Mouse (Mus musculus) left cerebral cortex, adult 2 months (tissue): ENCODE data around the gene Slbp. TPM values are rescaled to one million over a fixed set of nuclear protein-coding genes. Genes with fewer than 3 reads are reported as not detected.

Experiments
- DNase-seq, 2 experiments: peaks; one replicate each; pipeline ENCODE4 v3.0.0; 2021 to 2022; ENCODE audit warnings: low spot score in 2 of 2, mixed read lengths in 1 of 2; ENCODE audit errors: extremely low spot score in 1 of 2
- H3K27ac ChIP-seq: fragments of 200-600 bp; 2 replicates; pipeline ENCODE4 v1.8.1; 2022
- H3K4me3 ChIP-seq: fragments of 200-600 bp; 2 replicates; pipeline ENCODE4 v1.8.1; 2022
- CTCF ChIP-seq: fragments of 200-600 bp; IDR thresholded peaks from 2 replicates; pipeline ENCODE4 v1.8.1; 2022; ENCODE audit warnings: antibody characterized with exemption, mild to moderate bottlenecking, moderate library complexity
- intact Hi-C: fragments of 180-260 bp; cut with DNase I; formaldehyde crosslinking; loops from one replicate; pipeline ENCODE4 v1.15.1; 2025
- total RNA-seq, 2 experiments: library from RNA; stranded (reverse); gene quantifications; 2 replicates each; pipeline ENCODE4 v1.2.3; 2021

The Slbp gene
- total RNA-seq, 2 experiments from 2014 or later: 24.4 to 25.7 TPM

DNA sequence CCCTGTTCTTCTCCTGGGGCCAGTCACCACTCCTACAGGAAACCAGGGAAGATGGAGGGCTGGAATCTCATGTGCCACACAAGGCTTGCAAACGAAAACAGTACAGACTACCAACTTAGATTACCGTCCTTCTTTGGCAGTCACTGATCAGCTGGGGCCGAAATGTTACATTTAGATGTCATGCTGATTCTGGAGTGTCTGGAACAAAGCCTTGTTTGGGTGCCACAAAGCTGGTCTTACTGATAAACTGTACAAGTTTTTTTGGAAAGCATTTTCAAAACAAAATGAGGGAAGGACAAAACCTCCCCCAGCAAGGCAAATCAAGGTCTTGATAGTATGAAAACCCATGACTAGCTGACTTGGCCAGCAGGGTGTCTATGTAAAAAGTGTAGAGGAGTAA lies 28.6 kb downstream of the Slbp start:
- H3K4me3 ChIP-seq: no peak overlapping the region
- H3K27ac ChIP-seq: no peak overlapping the region
- no peak for DNase-seq
- intact Hi-C loops: no loop called here
- TF ChIP-seq CTCF: no peak

GRCm38 (mm10) chr5:33622671-33623070 lies 29.7 kb downstream of the Slbp start:
- DNase-seq: no peak
- H3K4me3 ChIP-seq: no peak overlapping the region
- no peak for TF ChIP-seq CTCF
- no peak overlapping the region for H3K27ac ChIP-seq
- intact Hi-C loops: no loop called here

DNA sequence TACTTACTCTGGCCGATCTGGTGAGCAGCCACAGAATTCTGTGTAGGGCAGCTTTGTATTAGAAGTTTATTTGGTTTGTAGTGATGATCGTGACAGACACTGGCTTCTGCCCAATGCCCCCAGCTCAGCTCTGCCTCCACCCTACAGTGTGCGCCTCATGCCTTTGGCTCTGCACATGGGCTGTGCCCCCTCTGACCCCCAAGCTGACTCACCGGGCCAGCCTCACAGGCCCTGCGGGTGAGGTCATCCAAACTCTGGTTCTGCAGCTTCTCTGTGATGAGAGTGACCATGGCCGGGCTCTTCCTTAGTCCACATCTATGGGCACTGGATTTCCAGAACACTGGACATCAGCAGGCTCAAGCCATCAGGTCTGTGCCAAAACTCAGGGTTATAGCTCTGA lies 38.0 kb downstream of the Slbp start:
- intact Hi-C loops: no loop called here
- no peak overlapping the region for H3K27ac ChIP-seq
- TF ChIP-seq CTCF: no peak

DNA sequence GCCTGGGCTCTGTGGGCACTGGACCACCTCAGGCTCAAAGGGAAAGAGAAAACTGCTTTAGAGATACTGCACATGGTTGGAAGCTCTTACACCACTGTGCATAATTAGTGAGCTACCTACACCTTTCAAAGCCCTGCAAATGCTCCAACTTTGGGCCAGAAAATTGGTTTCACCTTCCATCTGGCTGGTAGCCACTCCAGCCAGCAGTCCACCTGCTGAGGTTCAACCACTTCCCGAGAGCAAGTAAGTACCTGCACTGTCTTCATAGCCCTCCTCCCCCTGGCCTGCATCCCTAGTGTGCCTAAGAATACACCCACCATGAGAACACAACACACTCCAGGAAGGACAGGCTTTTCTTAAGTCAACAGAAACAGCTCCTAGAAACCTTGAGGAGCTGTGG lies 40.6 kb downstream of the Slbp start:
- intact Hi-C loops: no loop called here
- no peak for TF ChIP-seq CTCF
- Histone ChIP-seq H3K4me3 (no peak overlapping the region), H3K27ac (no peak overlapping the region)
- DNase-seq: no peak

More for the DNA sequence above, 38.0 kb downstream of the Slbp start:
- H3K4me3 ChIP-seq: no peak overlapping the region
- DNase-seq: no peak

DNA sequence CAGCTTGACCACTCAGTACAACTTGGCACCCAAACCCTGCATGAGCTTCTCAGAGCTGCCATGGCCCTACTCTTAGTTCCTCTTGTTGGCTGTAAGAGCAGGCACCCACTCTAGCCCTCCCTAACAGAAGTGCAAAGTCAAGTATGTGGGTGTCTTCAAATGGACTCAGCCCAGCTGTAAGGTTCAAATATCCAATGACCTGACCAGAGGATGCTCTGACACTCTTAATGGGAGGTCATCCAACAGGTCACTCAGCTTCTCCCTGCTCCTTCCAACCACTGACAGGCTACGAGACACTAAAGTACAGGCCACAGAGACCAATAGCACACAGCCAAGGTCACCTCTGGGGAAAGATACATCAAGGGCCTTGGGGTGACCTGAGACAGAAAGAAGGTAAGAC lies 43.1 kb downstream of the Slbp start:
- no peak overlapping the region for H3K27ac ChIP-seq
- intact Hi-C loops: no loop called here
- no peak overlapping the region for H3K4me3 ChIP-seq
- no peak for DNase-seq
- no peak for TF ChIP-seq CTCF

GRCm38 (mm10) chr5:33607434-33607833 lies 44.9 kb downstream of the Slbp start:
- intact Hi-C loops: no loop called here

GRCm38 (mm10) chr5:33606631-33607030 lies 45.7 kb downstream of the Slbp start:
- Histone ChIP-seq H3K27ac (no peak overlapping the region), H3K4me3 (no peak overlapping the region)
- no peak for DNase-seq
- intact Hi-C loops: no loop called here
- TF ChIP-seq CTCF: no peak

More at GRCm38 (mm10) chr5:33607434-33607833, 44.9 kb downstream of the Slbp start:
- no peak for DNase-seq
- Histone ChIP-seq H3K27ac (no peak overlapping the region), H3K4me3 (no peak overlapping the region)
- no peak for TF ChIP-seq CTCF

GRCm38 (mm10) chr5:33605314-33605713 lies 47.1 kb downstream of the Slbp start:
- intact Hi-C loops: no loop called here
- no peak for DNase-seq
- H3K4me3 ChIP-seq: no peak overlapping the region
- no peak overlapping the region for H3K27ac ChIP-seq
- no peak for TF ChIP-seq CTCF

DNA sequence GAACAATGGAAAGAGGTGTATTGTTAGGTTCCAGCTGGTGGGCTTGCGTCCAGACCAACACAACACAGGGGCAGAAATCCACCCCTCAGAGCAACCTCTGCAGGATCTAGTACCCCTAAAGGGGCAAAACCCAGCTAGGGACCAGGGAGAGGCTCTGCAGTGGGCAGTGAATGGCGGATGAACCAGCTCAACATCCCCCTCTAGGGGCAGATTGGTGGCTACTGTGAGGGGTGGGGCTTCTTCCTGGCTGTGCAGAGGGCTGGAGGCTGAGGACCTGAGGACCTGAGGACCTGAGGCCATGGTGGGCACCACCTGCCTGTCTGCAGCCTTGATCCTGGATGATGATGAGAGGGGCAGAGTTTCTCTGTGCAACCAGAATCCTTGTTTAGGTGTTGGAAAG lies 58.8 kb downstream of the Slbp start:
- DNase-seq: no peak
- Histone ChIP-seq H3K4me3 (no peak overlapping the region), H3K27ac (no peak overlapping the region)
- intact Hi-C loops: no loop called here
- peak; percentile 9 for TF ChIP-seq CTCF

GRCm38 (mm10) chr5:33589221-33589888 lies 63.0 kb downstream of the Slbp start:
- peak; percentile 99 for TF ChIP-seq CTCF
- intact Hi-C loops: loop anchor here (1.0 to 10.0 kb wide), 4 partner anchors 47 to 275 kb away; no protein-coding TSS in a partner anchor
- Histone ChIP-seq H3K4me3 (no peak overlapping the region), H3K27ac (no peak overlapping the region)
- peak; percentile 63 to 78 for DNase-seq

DNA sequence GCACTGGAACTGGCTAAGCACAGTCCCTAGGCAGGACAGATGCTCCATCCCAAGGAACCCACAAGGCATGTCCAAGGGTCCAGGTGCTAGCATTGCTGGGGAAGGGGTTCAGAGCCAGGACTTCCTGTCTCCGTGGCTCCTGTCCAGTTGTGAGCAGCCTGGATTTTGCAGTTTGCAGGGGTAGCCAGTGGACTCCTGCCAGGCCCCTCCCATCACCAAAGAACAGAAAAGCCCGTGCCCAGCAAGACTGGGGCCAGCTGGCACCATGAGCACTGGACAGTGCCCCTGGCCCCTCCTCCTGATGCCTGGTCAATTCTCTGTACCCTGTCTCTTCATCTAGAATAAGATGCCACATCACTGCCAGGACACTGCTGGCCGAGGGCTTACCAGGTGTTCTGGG lies 64.3 kb downstream of the Slbp start:
- intact Hi-C loops: loop anchor here (2.0 to 10.0 kb wide), 3 partner anchors 45 to 273 kb away; no protein-coding TSS in a partner anchor
- no peak for TF ChIP-seq CTCF
- H3K4me3 ChIP-seq: no peak overlapping the region
- DNase-seq: no peak
- no peak overlapping the region for H3K27ac ChIP-seq

GRCm38 (mm10) chr5:33587498-33588058 lies 64.8 kb downstream of the Slbp start:
- no peak for DNase-seq
- Histone ChIP-seq H3K27ac (no peak overlapping the region), H3K4me3 (no peak overlapping the region)
- TF ChIP-seq CTCF: no peak
- intact Hi-C loops: loop anchor here (2.0 to 10.0 kb wide), 3 partner anchors 45 to 273 kb away; no protein-coding TSS in a partner anchor

Other genes with a start within 250 kb of the Slbp start
- gene Nkx1-1, start 218.6 kb downstream of the Slbp start, total RNA-seq: not detected
- 10 to 100 TPM; 25.2 to 26.1 TPM for gene Fam53a, start 22.9 kb downstream of the Slbp start, total RNA-seq
- under 1 TPM; 0.70 to 0.77 TPM for gene Gm9903, start 22.6 kb downstream of the Slbp start, total RNA-seq
- gene Tacc3, start 5.6 kb upstream of the Slbp start, total RNA-seq: 1 to 10 TPM; 5.3 to 7.2 TPM
- 10 to 100 TPM; 24.8 to 26.7 TPM for gene Tmem129, start 5.8 kb upstream of the Slbp start, total RNA-seq
- 100 to 1,000 TPM; 112 to 140 TPM for gene Fgfr3, start 69.1 kb upstream of the Slbp start, total RNA-seq
- 100 to 1,000 TPM in 1 of 2 experiments, 10 to 100 TPM in 1; 98.0 to 103 TPM for gene Letm1, start 130.2 kb upstream of the Slbp start, total RNA-seq
- 100 to 1,000 TPM; 150 to 155 TPM for gene Nsd2, start 168.2 kb upstream of the Slbp start, total RNA-seq